Mouse (Mus musculus) c-Kit-positive CD71-positive TER-119-positive erythroid progenitor cells, embryonic 14.5 days (primary cell): Measurements from ENCODE around the gene Kcna2.

Experiments used
- DNase-seq: peaks from one replicate; pipeline ENCODE4 v3.0.0-alpha.2; 2013; ENCODE audit warnings: low spot score

The Kcna2 gene

DNA sequence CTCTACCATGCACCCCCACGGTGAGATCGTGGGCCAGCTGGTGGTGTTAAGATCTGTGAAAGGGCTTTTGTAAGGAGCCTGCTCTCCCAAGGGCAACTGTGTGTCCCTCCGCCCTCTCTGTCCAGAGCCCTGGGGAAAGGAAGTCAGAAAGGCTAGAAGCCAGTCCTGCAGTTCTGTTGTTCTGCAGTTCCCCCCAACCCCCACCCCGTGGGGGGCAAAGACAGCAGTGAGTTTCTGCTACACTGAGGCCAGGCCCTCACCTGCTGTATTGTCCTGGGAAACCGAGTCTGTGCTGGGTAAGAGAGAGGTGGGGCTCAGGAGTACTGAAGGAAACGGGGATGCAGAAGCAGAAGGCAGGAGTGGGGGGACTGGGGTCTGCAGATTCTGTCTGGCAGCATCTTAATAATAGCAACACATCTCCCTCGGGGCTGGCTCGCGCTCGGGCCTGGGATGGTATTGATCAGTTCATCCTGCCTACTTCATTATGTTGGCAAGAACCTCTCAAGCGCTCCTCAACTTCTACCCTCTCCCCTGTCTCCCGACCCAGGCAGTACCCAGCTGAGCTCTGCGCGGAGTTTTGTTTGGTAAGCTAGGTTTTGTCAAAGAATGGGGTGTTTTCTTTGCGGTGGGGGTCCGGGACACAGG lies at the start of gene Kcna2:
Gene Kcna2, plus strand, starts transcription at position 336 of the 645 bp plus-strand sequence.
- DNase-seq: no peak

DNA sequence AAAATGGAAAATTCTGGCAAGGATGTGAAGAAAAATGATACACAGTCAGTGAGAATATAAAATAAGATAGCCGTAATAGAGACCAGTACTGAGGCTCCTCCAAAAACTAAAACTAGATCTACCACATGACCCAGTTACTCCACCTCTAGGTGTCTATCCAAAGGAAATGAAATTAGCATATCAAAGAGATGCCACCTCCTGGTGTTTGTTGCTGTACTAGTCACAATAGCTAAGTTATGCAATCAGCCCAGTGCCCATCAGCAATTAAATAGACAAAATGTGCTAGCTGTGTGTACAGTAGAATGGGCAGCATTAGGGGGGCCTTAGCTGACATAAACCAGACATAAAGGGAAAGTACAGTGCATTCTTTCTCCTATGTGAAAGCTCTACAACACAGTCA lies 39.5 kb upstream of the Kcna2 start:
- no peak for DNase-seq

DNA sequence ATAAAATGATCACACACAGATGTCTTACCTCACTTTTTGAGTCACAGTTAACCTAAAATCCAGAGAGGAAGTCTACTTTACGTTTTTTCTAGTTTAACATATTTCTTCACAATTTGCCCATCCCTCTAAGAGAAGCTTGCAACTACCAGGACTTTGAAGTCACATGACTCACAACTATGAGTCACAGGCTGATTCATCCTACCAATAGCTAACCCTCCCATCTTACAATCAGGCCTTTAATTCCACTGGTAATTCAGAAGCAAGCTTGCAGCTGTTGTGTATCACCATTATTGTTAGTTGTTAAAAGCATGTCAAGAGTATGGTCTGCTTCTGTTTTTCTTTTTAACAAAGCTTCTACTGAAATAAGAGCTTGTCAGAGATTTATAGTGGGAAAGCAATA lies 38.2 kb upstream of the Kcna2 start:
- DNase-seq: no peak

DNA sequence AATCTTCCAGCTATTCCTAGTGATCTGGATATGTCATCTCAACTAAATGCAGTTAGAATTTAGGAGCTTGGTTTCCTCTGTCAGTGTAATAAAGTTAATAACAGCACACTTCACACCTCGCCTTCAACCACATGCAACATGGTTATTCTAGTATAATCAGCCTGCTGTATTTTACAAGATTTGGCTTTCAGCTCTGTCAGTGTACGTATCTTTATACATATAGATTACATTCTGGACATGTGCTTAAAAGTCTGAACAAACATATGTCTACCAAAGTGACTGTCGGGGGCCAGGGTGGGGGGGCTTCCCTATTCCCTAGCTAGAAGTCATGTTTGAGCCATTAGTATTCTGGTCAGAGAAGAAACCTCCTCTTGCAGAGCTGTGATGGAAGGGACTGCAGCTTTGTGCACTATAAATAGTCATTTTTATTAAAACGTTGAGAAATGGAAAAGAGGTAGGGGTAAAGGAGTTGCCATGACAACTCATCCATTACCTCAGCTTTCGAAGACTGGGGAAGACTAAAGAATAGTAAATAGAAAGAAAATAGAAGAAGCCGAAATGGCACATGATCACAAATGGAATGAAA lies 35.3 kb upstream of the Kcna2 start:
- DNase-seq: no peak

DNA sequence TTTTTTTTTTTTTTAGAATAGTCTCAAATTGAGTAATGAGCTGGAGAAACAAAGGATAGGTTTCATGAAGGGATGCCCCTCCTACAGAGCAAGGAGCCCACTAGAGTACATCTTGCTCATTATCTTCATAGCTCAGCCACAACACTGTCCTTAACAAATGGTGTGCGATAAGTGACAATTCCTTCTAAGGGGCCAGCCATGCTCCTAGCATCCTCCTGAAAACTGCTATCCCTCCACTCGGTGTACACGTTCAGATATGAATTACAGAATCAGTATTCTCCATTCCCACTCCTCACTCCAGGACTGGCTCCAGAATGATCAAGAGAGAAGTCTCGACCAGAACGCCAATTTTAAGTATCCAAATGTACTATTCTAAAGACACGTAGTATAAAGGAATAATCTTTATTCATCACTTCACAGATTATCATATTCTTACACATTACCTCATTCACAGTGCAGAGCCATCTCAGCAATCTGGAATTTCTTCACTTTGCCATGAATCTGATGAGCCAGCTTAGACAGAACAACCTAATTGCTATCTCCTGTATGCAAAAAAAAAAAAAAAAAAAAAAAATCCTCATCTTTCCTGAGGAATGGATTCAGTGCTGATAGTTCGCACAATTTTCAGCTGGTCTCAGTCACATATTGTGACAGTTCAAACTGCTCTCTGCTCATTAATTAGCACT lies 34.6 kb upstream of the Kcna2 start:
- no peak for DNase-seq

DNA sequence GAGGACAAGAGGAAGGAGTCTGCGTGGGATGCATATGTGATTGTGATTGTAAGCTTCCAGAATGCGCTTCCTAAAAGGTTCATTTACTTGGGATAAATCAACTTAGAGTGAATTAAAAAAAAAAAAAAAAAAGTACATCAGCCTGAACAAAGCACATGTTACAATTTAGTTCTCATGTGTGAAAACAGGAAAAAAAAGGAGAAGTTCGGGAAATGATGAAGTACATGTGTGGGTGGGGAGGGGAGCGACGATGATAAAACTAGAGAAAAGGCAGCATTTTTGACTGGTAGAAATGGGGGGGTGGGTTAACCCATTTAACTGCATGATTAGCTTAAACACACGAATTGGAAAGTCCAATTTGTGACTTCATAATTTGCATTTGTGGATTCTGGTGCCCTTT lies 33.7 kb upstream of the Kcna2 start:
- no peak for DNase-seq

DNA sequence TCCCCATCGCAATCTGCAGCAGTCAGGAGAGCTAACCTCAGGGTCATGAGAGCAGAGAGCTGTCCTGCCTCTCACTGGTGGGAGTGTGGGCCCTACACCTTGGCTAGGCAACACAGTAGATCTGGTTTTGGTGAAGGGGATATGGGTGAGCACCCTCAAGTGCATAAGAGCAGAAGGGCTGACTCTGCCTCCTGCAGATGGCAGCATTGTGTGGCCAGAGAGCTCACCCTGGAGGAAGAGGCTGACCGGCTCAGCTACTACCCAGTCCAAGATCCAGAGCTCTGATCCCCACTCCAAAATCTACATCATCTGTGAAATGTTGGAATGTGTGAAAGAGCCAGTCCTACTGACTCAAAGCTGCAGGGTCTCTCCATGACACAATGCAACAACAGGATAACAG lies 27.1 kb upstream of the Kcna2 start:
- no peak for DNase-seq

DNA sequence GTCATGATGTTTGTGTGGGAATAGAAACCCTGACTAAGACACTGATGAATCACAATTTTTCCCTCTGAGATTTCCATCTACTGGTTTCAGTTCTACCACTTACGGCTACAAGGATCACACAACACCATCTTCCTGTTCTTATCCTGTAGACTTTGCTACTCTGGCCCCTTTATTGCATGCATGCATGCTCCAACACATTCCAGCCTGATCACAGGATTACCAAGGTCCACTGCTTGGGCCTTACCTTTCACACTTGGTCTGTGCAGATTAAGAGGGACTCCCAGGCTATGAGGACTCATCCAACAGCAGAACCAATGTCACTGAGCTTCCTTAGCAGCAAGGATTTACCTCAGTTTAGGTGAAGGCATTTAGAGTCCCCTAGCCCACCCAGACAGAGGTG lies 25.2 kb upstream of the Kcna2 start:
- DNase-seq: no peak

DNA sequence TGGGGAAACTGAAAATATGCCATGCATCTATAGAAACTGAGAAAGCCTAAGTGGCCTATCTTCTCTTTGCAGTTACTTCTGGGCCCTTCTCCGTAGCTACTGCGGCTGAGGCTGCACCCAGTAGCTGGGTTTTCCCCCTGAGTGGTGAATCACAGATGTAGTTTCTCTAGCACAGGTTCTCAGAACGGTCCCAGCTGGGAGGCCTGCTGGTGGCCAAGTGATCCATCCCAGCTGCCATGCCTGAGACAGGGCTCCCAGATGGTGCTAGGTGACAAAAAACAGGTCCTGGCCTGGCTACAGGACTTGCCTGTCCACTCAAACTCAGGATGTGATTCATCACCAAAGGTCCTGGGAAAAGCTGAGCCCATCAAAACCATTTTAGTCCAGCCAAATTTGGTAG lies 24.3 kb upstream of the Kcna2 start:
- no peak for DNase-seq

DNA sequence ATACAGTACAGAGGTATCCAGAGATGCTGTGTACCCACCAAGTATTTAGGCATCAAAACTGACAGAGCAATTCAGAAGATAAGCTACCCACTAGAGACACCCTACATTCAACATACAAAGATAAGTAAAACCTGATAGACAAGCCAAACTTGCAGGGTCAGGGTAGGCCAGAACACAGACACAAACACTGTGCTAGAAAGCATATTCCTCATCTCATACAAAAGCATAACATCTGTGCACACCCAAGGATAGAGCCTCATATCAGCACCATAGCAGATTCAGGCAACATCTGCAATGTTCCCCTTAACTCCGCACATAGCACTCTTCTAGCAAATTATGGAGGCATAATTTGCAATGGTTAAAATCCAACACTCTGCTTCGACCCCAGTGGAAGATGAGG lies 23.8 kb upstream of the Kcna2 start:
- no peak for DNase-seq

DNA sequence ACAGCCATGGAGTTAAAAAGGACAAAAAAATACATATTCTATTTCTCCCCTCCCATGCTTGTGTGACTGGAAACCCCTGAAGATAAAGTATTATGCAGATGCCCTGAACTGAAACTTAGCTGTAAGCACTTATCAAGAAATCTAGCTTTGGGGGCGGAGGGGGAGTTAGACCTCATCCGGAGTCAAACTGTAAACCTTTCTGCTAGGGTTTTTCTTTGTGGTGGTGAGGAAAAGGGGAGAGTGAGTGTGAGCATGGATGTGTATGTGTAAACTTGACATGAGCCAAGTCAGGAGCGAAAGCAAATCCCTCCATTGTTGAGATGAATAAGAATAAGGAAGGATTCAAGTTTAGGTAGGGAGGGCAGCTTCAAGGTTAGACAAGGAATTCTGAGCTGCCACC lies 20.1 kb upstream of the Kcna2 start:
- DNase-seq: no peak

DNA sequence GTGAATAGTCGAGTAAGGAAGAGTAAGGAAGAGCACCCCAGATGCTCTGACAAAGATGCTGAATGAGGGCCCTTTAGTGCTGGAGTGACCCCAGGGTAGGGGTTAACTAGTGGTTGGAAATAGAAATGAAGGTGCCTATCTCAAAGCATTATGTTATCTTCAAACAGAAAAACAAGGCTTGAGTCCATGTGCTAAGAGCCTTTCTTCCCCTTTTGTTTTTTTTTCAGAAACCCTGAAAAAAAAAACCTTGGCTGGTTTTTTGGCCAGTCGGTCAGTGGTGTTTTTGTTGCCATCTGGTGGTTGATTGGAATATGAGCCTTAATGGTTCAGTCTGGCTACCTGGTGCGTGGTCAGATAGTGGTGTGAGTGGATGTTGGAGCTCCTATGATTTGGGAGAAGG lies 19.7 kb upstream of the Kcna2 start:
- no peak for DNase-seq

DNA sequence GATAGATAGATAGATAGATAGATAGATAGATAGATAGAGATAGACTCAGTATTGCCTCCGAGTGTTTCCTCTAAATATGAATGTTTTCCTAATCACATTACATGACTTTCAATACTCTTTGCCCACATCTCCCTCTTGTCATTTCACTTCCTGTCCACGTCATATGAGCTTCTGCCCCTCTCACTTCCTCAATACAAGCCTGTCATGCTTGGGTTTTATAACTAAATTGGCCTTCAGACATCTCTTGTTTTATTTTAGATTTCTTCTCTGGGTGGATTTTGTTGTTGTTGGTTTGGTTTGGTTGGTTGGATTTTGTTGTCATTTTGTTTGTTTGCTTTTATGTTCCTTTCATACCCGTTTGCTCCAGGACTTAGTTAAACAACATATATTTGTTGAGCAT lies 16.4 kb upstream of the Kcna2 start:
- no peak for DNase-seq

DNA sequence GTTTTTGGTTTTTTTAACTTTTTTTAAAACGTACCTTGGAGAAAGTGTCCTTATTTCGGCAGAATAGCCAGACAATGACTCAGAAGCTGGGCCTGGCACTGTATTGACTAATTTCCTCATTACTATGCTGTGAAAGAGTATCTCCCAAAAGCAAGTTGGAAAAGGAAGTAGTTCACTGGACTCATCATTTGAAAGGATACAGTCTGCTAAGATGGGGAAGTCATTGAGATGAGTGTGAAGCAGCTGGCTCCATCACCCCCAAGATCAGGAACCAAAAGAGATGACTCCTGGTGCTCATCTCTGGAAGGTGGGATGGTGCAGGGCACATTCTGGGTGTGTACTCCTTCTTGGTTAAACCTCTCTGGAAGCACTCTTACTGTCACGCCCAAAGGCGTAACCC lies 13.5 kb upstream of the Kcna2 start:
- no peak for DNase-seq

DNA sequence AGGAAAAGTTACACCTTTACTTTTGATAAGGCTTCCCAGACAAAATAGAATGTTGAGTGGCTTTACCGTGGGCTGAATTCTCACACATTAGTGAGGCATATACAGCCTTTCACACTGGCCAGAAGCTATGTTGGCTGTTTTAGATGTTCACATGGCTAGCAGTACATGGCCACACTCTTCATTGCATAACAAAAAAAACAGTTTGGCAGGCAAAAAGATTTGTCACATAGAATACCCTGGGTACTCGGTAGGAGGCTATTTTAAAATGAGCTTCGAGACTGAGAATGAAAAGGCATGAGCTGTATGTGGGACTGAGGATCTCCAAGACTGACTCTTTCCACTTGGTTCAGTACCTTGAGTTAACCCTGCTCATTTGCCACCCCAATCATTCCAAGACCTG lies 12.1 kb upstream of the Kcna2 start:
- no peak for DNase-seq

DNA sequence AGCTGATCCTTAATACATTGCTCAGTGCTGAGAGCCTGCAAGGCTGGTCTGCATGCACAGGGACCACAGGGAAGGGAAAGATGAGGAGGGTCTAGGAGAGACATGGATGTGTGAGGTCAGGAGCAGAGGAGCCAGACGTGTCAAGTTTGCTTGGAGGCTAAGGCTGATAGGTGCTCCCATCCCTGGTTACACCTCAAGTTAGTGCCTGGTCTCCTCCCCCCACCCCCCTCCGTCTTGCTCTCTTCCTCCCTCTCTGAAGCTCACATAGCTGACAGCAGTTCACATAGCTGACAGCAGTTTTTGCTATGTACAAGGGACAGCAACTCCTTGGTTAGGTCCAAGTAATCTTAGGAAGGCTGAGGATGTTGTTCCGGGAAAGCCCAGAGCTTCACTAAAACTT lies 11.5 kb upstream of the Kcna2 start:
- no peak for DNase-seq

DNA sequence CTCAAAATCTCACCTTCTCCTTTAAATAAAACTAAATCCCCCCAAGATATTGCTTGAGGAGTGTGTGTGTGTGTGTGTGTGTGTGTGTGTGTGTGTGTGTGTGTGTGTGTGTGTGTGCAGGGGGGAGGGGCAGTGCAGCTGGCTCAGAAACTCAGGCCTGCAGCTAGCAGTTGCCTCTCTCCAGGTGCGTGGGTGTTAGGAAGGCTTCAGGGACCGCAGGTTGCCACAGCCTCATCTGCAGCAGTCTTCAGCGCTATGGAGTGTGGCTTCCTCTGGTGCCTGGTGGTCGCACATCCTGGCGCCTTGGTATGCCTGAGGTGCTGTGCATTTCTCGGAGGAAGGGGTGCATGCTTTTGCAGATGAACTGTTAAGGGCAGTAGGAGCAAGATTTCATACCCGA lies 10.9 kb upstream of the Kcna2 start:
- no peak for DNase-seq

DNA sequence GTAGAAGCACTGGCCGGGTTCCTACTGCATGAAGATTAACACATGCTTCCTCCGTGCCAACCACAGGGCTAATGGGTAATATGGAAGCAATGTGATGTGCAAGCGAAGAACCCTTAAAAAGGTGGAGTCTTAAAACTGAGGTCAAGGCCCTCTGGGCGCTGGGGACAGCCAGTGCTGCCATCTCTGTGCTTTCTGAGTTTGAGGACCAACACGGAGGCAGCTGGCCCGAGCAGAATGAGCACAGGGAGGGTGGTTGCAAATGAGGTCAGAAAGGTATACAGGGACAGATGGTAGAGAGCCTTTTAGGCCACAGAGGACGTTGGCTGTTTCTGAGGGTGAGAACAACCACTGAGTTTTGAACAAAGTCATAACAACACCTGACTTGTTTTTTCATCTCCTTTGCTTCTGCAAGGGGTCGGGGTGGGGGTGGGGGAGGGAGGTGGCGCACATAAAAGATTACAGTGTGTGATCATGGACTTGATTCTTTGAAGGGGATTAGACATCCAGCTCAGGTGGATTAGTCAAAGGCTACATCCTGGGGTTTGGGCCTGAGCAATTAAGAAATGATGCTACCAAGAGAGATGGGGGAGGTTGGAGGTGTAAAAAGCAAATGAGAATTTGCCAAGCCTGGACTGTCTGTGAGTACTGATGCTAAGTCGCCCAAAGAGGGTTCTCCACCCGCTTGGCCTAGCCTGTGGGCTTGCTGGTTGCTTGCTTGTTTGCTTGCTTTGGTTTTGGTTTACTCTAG lies 10.4 kb upstream of the Kcna2 start:
- no peak for DNase-seq

DNA sequence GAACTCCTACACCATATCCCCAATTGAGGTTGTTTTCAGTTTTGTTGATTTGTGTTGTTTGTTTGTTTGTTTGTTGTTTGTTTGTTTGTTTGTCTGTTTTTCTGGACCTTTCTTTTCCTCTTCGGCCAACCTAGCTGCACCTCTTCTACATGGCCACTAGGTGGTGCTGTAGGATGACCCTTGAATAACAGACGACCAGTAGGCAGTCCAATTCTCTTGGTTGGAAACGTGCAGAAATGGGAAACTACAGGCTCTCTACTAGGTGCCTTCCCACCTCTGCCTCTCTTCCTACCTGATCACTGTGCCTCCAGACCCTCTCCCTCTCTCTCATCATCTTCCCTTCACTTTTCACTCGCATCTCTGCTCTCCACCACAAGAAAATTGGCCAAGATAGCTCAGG lies 6.9 kb upstream of the Kcna2 start:
- DNase-seq: peak; percentile 25

DNA sequence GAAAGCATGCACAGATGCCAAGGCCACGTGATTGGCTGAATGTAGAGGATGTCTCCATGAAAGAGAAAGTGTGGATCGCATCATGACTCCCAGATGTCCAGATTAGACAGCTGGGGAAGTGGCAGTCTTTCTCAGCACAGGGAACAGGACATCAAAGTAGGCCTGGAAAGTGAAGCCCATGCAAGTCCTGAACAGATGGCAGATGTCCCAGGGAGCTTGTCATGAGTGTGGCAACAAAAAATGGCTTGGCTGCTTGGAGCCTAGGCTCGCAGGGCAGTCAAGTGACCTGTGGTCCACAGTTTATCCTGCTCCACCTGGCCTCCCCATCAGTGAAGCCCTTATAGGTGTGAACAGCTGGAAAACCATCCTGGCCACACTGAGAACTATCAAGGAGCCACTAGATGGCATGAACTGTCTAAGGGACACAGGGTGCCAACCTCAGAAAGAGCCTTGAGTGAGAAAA lies 4.6 kb upstream of the Kcna2 start:
- DNase-seq: no peak

DNA sequence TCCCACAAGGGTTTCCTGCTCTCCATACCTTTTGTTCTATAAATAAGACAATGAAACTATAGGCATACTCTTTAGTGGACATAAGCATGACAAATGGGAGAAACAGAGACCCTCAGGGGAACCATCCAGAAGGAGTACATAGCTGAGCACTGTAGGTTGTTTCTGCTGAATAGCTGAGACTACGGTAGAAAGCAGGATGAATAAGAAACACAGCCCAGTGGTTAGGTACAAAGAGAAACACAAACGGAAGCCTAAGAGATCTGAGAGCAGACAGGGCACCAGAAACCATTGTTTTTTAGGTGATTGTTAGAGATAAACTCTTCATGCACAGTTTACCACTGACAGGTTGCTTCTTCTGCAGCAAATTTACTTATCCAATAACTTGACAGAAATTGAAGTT lies 1.1 kb upstream of the Kcna2 start:
- DNase-seq: no peak

DNA sequence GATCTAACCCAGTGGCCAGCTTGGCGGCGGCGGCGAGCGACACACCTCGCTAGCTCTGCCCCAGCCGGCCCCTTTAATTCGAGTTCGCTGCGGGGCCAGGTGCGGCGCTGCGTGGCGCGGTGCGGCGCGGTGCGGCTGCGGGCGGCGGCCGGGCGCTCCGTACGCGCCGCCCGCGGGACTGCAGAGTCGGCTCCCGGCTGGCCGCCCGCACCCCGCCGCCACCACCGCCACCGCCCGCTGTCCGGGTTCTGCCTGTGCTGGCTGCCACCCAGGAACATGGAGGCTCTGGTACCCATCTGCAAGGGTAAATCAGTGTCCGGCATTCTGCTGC lies 475 bp downstream of the Kcna2 start:
- no peak for DNase-seq
